Mouse (Mus musculus): ENCODE results near the gene Marveld1. TPM values are rescaled to one million over a fixed set of nuclear protein-coding genes. Genes with fewer than 3 reads are reported as not detected.
A peak's percentile ranks its signal among the peaks of the same experiment; 100 is the strongest.

Gene Marveld1
- polyA plus RNA-seq, 1 experiment from 2014 or later: 1.5 TPM

- Histone ChIP-seq H3K9me3 (ENCODE audit: control insufficient read depth, low read length) (no peaks in the 10 kb centered on the region), H3K4me3 (replicated peaks; ENCODE audit: low read length) (peak overlapping the region; percentile 20), H3K36me3 (ENCODE audit: control insufficient read depth, insufficient read depth) (no peaks in the 10 kb centered on the region), H3K27ac (ENCODE audit: low read length) (no peak overlapping the region), H3K9ac (replicated peaks; ENCODE audit: low read depth, low read length) (no peak overlapping the region), H3K27me3 (replicated peaks; ENCODE audit: control insufficient read depth, insufficient read depth, low read length) (0 out of 2 replicates have a peak, but pooled peaks cover 5% of the 10 kb centered on the region), H3K4me1 (replicated peaks; ENCODE audit: control insufficient read depth, insufficient read depth, low read length) (peaks cover 23% of the 10 kb centered on the region), H3K4me2 (ENCODE audit: low read length) (peak overlapping the region; percentile 39)
- ATAC-seq: no peak
- 5% methylated on average over 12 of the region's 12 CpGs for WGBS
Observed at GRCm38 (mm10) chr19:42166130-42166529, 18.9 kb downstream of the Marveld1 start.

DNA sequence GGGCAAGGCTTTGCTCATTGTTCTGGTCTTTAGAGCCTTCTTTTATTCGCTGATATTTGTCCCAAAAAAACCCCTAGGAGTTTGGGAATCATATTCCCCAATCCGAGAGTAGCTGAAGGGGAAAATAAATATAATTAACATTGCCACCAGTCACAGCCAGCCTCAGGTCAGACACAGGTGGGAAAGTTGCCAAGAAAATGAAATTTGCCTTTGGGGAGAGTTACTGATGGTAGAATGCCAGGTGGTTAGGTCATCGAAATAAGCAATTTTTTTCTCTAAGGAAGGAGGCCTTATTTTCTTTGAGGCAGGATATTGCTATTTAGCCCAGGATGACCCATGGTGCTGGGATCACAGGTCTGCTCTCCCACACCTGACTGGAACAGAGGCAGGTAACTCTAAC lies 19.6 kb downstream of the Marveld1 start:
- Histone ChIP-seq H3K4me3 (replicated peaks; ENCODE audit: low read length) (no peak overlapping the region), H3K27me3 (replicated peaks; ENCODE audit: control insufficient read depth, insufficient read depth, low read length) (0 out of 2 replicates have a peak, but pooled peaks cover 5% of the 10 kb centered on the region), H3K9ac (replicated peaks; ENCODE audit: low read depth, low read length) (no peak overlapping the region), H3K4me1 (replicated peaks; ENCODE audit: control insufficient read depth, insufficient read depth, low read length) (peaks cover 30% of the 10 kb centered on the region), H3K4me2 (ENCODE audit: low read length) (no peak overlapping the region), H3K9me3 (ENCODE audit: control insufficient read depth, low read length) (no peaks in the 10 kb centered on the region), H3K36me3 (ENCODE audit: control insufficient read depth, insufficient read depth) (no peaks in the 10 kb centered on the region), H3K27ac (ENCODE audit: low read length) (no peak overlapping the region)
- no peak for ATAC-seq
- 57% methylated on average over 3 of the region's 3 CpGs for WGBS

- no peak overlapping the region for H3K27ac ChIP-seq (ENCODE audit: low read length)
- H3K4me2 ChIP-seq (ENCODE audit: low read length): no peak overlapping the region
- no peaks in the 10 kb centered on the region for H3K36me3 ChIP-seq (ENCODE audit: control insufficient read depth, insufficient read depth)
- WGBS: 75% methylated on average over 9 of the region's 9 CpGs
- 0 out of 2 replicates have a peak, but pooled peaks cover 3% of the 10 kb centered on the region for H3K27me3 ChIP-seq (replicated peaks; ENCODE audit: control insufficient read depth, insufficient read depth, low read length)
- H3K9me3 ChIP-seq (ENCODE audit: control insufficient read depth, low read length): no peaks in the 10 kb centered on the region
- no peak overlapping the region for H3K4me3 ChIP-seq (replicated peaks; ENCODE audit: low read length)
- ATAC-seq: no peak
- H3K4me1 ChIP-seq (replicated peaks; ENCODE audit: control insufficient read depth, insufficient read depth, low read length): peaks cover 34% of the 10 kb centered on the region
- H3K9ac ChIP-seq (replicated peaks; ENCODE audit: low read depth, low read length): no peak overlapping the region
Observed at GRCm38 (mm10) chr19:42167489-42167888, 20.3 kb downstream of the Marveld1 start.

GRCm38 (mm10) chr19:42169322-42169975 lies 22.2 kb downstream of the Marveld1 start:
- Histone ChIP-seq H3K4me1 (replicated peaks; ENCODE audit: control insufficient read depth, insufficient read depth, low read length) (peaks cover 27% of the 10 kb centered on the region), H3K27me3 (replicated peaks; ENCODE audit: control insufficient read depth, insufficient read depth, low read length) (0 out of 2 replicates have a peak, but pooled peaks cover 3% of the 10 kb centered on the region), H3K4me2 (ENCODE audit: low read length) (no peak overlapping the region), H3K36me3 (ENCODE audit: control insufficient read depth, insufficient read depth) (no peaks in the 10 kb centered on the region), H3K4me3 (replicated peaks; ENCODE audit: low read length) (no peak overlapping the region), H3K9me3 (ENCODE audit: control insufficient read depth, low read length) (no peaks in the 10 kb centered on the region), H3K9ac (replicated peaks; ENCODE audit: low read depth, low read length) (no peak overlapping the region), H3K27ac (ENCODE audit: low read length) (no peak overlapping the region)
- ATAC-seq: no peak
- 75% methylated on average over 10 of the region's 10 CpGs for WGBS

- H3K27ac ChIP-seq (ENCODE audit: low read length): no peak overlapping the region
- H3K9ac ChIP-seq (replicated peaks; ENCODE audit: low read depth, low read length): peak overlapping the region; percentile 78
- whole genome bisulfite sequencing: 3% methylated on average over 47 of the region's 56 CpGs
Observed at GRCm38 (mm10) chr19:42170025-42170969, 23.1 kb downstream of the Marveld1 start.

DNA sequence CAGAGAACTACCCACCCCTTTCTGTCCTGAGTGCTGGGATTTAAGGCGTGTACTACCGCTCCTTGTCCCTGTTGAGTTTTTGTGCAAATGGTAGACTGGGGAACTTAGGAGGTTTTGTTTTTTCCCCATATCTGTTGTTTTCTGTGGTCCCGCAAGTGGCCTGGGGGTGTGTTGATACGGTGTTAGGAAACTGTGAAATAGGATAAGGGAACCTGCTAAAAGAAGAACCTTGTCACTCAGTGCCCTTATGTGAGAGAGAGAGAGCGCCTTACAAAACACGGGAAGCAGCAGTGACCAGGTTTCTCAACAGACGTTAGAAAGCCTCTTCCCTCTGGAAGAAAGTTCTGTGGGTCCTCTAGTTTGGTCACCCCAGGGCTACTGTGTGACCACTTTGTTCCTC lies 29.6 kb downstream of the Marveld1 start:
- no peak overlapping the region for H3K4me2 ChIP-seq (ENCODE audit: low read length)
- H3K4me3 ChIP-seq (replicated peaks; ENCODE audit: low read length): no peak overlapping the region
- no peaks in the 10 kb centered on the region for H3K9me3 ChIP-seq (ENCODE audit: control insufficient read depth, low read length)
- H3K27ac ChIP-seq (ENCODE audit: low read length): no peak overlapping the region
- 87% methylated on average over 7 of the region's 7 CpGs for WGBS
- peaks cover 4% of the 10 kb centered on the region for H3K4me1 ChIP-seq (replicated peaks; ENCODE audit: control insufficient read depth, insufficient read depth, low read length)
- ATAC-seq: no peak
- H3K27me3 ChIP-seq (replicated peaks; ENCODE audit: control insufficient read depth, insufficient read depth, low read length): no peaks in the 10 kb centered on the region
- H3K36me3 ChIP-seq (ENCODE audit: control insufficient read depth, insufficient read depth): peaks cover 2% of the 10 kb centered on the region; the same call in 1 of the 2 replicates
- no peak overlapping the region for H3K9ac ChIP-seq (replicated peaks; ENCODE audit: low read depth, low read length)

More at GRCm38 (mm10) chr19:42170025-42170969, 23.1 kb downstream of the Marveld1 start:
- Histone ChIP-seq H3K9me3 (ENCODE audit: control insufficient read depth, low read length) (no peaks in the 10 kb centered on the region), H3K4me1 (replicated peaks; ENCODE audit: control insufficient read depth, insufficient read depth, low read length) (peaks cover 27% of the 10 kb centered on the region), H3K27me3 (replicated peaks; ENCODE audit: control insufficient read depth, insufficient read depth, low read length) (0 out of 2 replicates have a peak, but pooled peaks cover 3% of the 10 kb centered on the region), H3K4me3 (replicated peaks; ENCODE audit: low read length) (peak overlapping the region; percentile 61), H3K4me2 (ENCODE audit: low read length) (peak overlapping the region; percentile 93), H3K36me3 (ENCODE audit: control insufficient read depth, insufficient read depth) (no peaks in the 10 kb centered on the region)
- ATAC-seq: peak; percentile 93

GRCm38 (mm10) chr19:42177461-42177860 lies 30.3 kb downstream of the Marveld1 start:
- Histone ChIP-seq H3K27me3 (replicated peaks; ENCODE audit: control insufficient read depth, insufficient read depth, low read length) (no peaks in the 10 kb centered on the region), H3K4me1 (replicated peaks; ENCODE audit: control insufficient read depth, insufficient read depth, low read length) (no peaks in the 10 kb centered on the region), H3K4me3 (replicated peaks; ENCODE audit: low read length) (no peak overlapping the region), H3K36me3 (ENCODE audit: control insufficient read depth, insufficient read depth) (peaks cover 2% of the 10 kb centered on the region; the same call in 1 of the 2 replicates), H3K9ac (replicated peaks; ENCODE audit: low read depth, low read length) (no peak overlapping the region), H3K27ac (ENCODE audit: low read length) (no peak overlapping the region), H3K9me3 (ENCODE audit: control insufficient read depth, low read length) (no peaks in the 10 kb centered on the region), H3K4me2 (ENCODE audit: low read length) (no peak overlapping the region)
- ATAC-seq: no peak
- WGBS: 98% methylated on average over 2 of the region's 2 CpGs

- WGBS: 90% methylated on average over 14 of the region's 14 CpGs
- H3K27ac ChIP-seq (ENCODE audit: low read length): no peak overlapping the region
- H3K9me3 ChIP-seq (ENCODE audit: control insufficient read depth, low read length): no peaks in the 10 kb centered on the region
- no peak overlapping the region for H3K4me3 ChIP-seq (replicated peaks; ENCODE audit: low read length)
- no peak for ATAC-seq
- H3K36me3 ChIP-seq (ENCODE audit: control insufficient read depth, insufficient read depth): peaks cover 6% of the 10 kb centered on the region; the same call in 1 of the 2 replicates
- H3K27me3 ChIP-seq (replicated peaks; ENCODE audit: control insufficient read depth, insufficient read depth, low read length): no peaks in the 10 kb centered on the region
- H3K4me2 ChIP-seq (ENCODE audit: low read length): no peak overlapping the region
- no peak overlapping the region for H3K9ac ChIP-seq (replicated peaks; ENCODE audit: low read depth, low read length)
- no peaks in the 10 kb centered on the region for H3K4me1 ChIP-seq (replicated peaks; ENCODE audit: control insufficient read depth, insufficient read depth, low read length)
Observed at GRCm38 (mm10) chr19:42179356-42179755, 32.2 kb downstream of the Marveld1 start.

GRCm38 (mm10) chr19:42182673-42183072 lies 35.5 kb downstream of the Marveld1 start:
- Histone ChIP-seq H3K27ac (ENCODE audit: low read length) (no peak overlapping the region), H3K4me1 (replicated peaks; ENCODE audit: control insufficient read depth, insufficient read depth, low read length) (no peaks in the 10 kb centered on the region), H3K27me3 (replicated peaks; ENCODE audit: control insufficient read depth, insufficient read depth, low read length) (no peaks in the 10 kb centered on the region), H3K4me3 (replicated peaks; ENCODE audit: low read length) (no peak overlapping the region), H3K9me3 (ENCODE audit: control insufficient read depth, low read length) (no peaks in the 10 kb centered on the region), H3K4me2 (ENCODE audit: low read length) (no peak overlapping the region), H3K9ac (replicated peaks; ENCODE audit: low read depth, low read length) (no peak overlapping the region), H3K36me3 (ENCODE audit: control insufficient read depth, insufficient read depth) (peaks cover 11% of the 10 kb centered on the region; the same call in 1 of the 2 replicates)
- no peak for ATAC-seq
- WGBS: 55% methylated on average over 6 of the region's 6 CpGs
